Mouse (Mus musculus): ENCODE measurements around the gene Rpl35. TPM values are rescaled to one million over a fixed set of nuclear protein-coding genes. Genes with fewer than 3 reads are reported as not detected.
A peak's percentile ranks its signal among the peaks of the same experiment; 100 is the strongest.
"Not testable (repeated sequence)": the region's sequence is repeated elsewhere in the genome, so short reads cannot be mapped to it uniquely, and the experiment has no call there.

Rpl35 gene
- polyA plus RNA-seq, 1 experiment: 207 TPM

DNA sequence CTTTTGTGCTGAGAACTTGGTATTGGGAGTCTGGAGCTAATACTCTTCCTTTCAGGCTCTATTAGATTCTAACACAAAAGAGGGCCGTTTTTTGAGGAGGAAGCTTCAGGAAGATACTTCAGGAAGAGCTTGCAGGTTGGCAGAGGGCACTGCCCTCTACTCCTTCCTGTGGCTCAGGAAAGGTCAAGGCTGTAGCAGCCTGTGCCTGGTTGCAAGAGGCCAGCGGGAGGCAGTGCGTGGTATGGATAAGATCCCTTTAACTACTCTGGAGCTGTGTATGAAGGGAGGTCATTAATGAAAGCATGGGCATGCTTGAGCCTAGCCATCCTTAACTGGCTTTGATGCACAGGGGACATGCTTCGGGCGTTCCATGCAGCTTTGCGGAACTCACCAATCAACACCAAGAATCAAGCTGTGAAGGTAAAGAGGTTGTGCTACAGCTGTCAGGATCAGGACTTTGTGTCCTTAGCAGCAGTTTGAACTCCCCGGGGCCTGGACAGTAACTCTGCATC lies 7.4 kb upstream of the Rpl35 start:
- Histone ChIP-seq H3K4me1 (replicated peaks; ENCODE audit: control insufficient read depth, insufficient read depth, low read length) (peaks cover 2% of the 10 kb centered on the region), H3K27me3 (ENCODE audit: control insufficient read depth, insufficient read depth, low read length) (no peaks in the 10 kb centered on the region), H3K4me3 (ENCODE audit: control insufficient read depth, insufficient read depth, low read length) (no peak overlapping the region), H3K27ac (ENCODE audit: control insufficient read depth, insufficient read depth, low read length) (no peak overlapping the region), H3K36me3 (ENCODE audit: control insufficient read depth, insufficient read depth, low read length) (peaks cover 32% of the 10 kb centered on the region)
- TF ChIP-seq CTCF (IDR thresholded peaks at IDR 0.05; ENCODE audit: borderline replicate concordance, control insufficient read depth, extremely low read depth, insufficient read depth, low read length, poor library complexity) (no peak), POLR2A (IDR thresholded peaks at IDR 0.05; ENCODE audit: control insufficient read depth, extremely low read depth, insufficient read depth, low read length, poor library complexity) (no peak)
- no peak for DNase-seq
- WGBS: 92% methylated on average over 7 of the region's 7 CpGs

DNA sequence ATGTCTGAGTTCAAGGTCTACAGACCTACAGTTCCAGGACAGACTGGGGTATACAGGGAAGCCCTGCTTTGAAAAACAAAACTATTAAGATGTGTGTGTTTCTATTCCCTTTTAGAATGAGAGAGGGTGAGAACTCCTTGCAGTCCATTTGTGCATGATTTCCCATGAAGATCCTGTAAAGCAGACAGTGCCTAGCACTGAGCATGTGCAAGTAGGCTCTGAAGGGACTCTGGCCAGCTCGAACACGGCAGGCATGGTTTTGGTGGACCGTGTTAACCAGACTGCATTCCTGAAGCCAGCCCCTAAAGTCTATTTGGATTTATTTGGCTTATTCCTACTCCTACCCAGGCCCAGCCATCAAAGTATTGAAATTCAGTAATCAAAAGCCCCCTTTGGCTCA lies 6.5 kb upstream of the Rpl35 start:
- Histone ChIP-seq H3K36me3 (ENCODE audit: control insufficient read depth, insufficient read depth, low read length) (peaks cover 32% of the 10 kb centered on the region), H3K27me3 (ENCODE audit: control insufficient read depth, insufficient read depth, low read length) (no peaks in the 10 kb centered on the region), H3K4me1 (replicated peaks; ENCODE audit: control insufficient read depth, insufficient read depth, low read length) (peaks cover 3% of the 10 kb centered on the region), H3K27ac (ENCODE audit: control insufficient read depth, insufficient read depth, low read length) (no peak overlapping the region), H3K4me3 (ENCODE audit: control insufficient read depth, insufficient read depth, low read length) (no peak overlapping the region)
- WGBS: 95% methylated on average over 3 of the region's 3 CpGs
- DNase-seq: no peak
- TF ChIP-seq CTCF (IDR thresholded peaks at IDR 0.05; ENCODE audit: borderline replicate concordance, control insufficient read depth, extremely low read depth, insufficient read depth, low read length, poor library complexity): no peak
- no peak for TF ChIP-seq POLR2A (IDR thresholded peaks at IDR 0.05; ENCODE audit: control insufficient read depth, extremely low read depth, insufficient read depth, low read length, poor library complexity)

DNA sequence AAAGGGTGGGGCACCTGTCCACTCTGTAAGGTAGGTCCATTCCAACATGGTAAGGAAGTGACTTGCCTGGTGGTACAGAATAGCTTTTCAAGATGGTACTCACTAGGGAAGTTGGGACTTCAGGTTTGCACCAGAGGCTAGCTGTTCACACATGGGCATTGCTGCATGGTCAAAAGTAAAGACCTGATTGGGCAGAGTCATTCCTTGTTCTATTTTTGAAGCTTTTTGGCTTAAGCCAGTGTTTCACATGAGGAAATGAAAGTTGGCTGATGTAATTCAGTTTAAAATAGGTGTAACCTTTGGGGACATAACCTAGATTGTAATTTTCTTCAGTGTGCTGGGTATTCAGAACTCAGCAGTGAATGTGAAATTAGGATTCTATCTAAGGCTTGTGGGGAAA lies 5.8 kb upstream of the Rpl35 start:
- TF ChIP-seq POLR2A (IDR thresholded peaks at IDR 0.05; ENCODE audit: control insufficient read depth, extremely low read depth, insufficient read depth, low read length, poor library complexity) (no peak), CTCF (IDR thresholded peaks at IDR 0.05; ENCODE audit: borderline replicate concordance, control insufficient read depth, extremely low read depth, insufficient read depth, low read length, poor library complexity) (no peak)
- DNase-seq: no peak
- H3K4me1 ChIP-seq (replicated peaks; ENCODE audit: control insufficient read depth, insufficient read depth, low read length): peaks cover 4% of the 10 kb centered on the region
- peaks cover 32% of the 10 kb centered on the region for H3K36me3 ChIP-seq (ENCODE audit: control insufficient read depth, insufficient read depth, low read length)
- no peak overlapping the region for H3K27ac ChIP-seq (ENCODE audit: control insufficient read depth, insufficient read depth, low read length)
- H3K27me3 ChIP-seq (ENCODE audit: control insufficient read depth, insufficient read depth, low read length): no peaks in the 10 kb centered on the region
- no peak overlapping the region for H3K4me3 ChIP-seq (ENCODE audit: control insufficient read depth, insufficient read depth, low read length)

DNA sequence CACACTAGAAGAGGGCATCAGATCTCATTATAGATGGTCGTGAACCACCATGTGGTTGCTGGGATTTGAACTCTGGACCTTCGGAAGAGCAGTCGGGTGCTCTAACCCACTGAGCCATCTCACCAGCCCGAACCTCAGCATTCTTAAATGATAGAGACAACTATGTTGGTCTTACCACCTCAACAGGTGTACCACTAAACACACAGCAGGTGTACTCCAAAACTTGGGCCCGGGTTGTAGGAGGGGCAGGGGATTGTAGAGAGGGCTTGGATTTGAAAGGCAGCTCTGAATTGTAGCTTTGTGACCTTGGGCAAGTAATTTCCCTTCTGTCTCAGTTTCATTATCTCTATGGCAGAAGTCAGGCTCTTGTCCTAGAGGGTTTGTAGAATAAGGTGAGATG lies 4.7 kb upstream of the Rpl35 start:
- not testable (repeated sequence) for H3K27me3 ChIP-seq (ENCODE audit: control insufficient read depth, insufficient read depth, low read length); H3K27ac ChIP-seq (ENCODE audit: control insufficient read depth, insufficient read depth, low read length); H3K4me3 ChIP-seq (ENCODE audit: control insufficient read depth, insufficient read depth, low read length); H3K4me1 ChIP-seq (replicated peaks; ENCODE audit: control insufficient read depth, insufficient read depth, low read length); DNase-seq
- peaks cover 20% of the 10 kb centered on the region for H3K36me3 ChIP-seq (ENCODE audit: control insufficient read depth, insufficient read depth, low read length)
- WGBS: 97% methylated on average over 5 of the region's 5 CpGs

DNA sequence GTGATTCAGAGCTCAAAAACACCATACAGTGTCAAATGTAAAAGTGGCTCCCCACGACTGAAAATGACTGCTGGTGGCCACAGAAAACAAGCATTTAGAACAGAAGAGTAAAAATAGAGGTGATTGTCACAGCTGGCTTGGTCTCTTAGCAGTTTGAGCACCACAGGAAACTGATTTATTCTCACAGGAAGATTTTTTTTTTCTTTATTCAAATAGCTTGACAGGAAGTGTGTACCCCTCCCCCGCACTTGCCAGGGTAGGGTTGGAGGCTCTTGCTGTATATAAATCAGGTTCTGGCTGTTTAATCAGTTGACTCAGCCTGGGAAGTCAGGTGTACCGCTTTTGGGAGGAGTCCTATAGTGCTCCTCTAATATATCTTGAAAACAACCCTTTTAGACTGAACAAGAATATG lies 3.5 kb upstream of the Rpl35 start:
- DNase-seq: peak; percentile 80

DNA sequence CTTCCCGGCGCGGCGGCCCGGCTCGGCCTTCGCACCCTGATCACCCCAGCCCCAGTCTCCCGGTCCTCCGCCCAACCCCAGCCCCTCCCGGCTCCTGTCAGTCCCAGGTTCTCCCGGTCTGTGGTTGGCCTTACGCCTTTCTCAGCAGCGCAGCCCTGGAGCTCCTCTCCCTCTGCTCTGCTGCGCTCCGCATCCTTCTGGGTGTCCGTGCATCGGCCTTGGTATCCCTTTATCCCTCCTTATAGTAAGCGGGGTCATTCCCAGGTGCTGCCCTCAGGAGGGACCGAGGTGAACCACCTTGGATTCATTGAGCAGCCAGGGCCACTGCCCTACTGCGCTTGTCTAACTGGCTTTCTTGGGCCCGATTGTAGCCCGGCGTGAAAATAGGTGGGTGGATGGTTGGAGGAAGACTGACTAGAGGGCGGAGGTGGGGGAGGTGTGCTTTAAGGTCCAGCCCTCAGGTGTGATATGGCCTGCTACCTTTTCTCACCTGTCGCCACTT lies 3.0 kb upstream of the Rpl35 start:
- peaks cover 6% of the 10 kb centered on the region for H3K36me3 ChIP-seq (ENCODE audit: control insufficient read depth, insufficient read depth, low read length)
- H3K4me3 ChIP-seq (ENCODE audit: control insufficient read depth, insufficient read depth, low read length): peak overlapping the region; percentile 79
- peak; percentile 47 for DNase-seq
- peaks cover 16% of the 10 kb centered on the region for H3K4me1 ChIP-seq (replicated peaks; ENCODE audit: control insufficient read depth, insufficient read depth, low read length)
- no peaks in the 10 kb centered on the region for H3K27me3 ChIP-seq (ENCODE audit: control insufficient read depth, insufficient read depth, low read length)
- WGBS: under 1% methylated on average over 25 of the region's 25 CpGs
- TF ChIP-seq POLR2A (IDR thresholded peaks at IDR 0.05; ENCODE audit: control insufficient read depth, extremely low read depth, insufficient read depth, low read length, poor library complexity) (no peak), CTCF (IDR thresholded peaks at IDR 0.05; ENCODE audit: borderline replicate concordance, control insufficient read depth, extremely low read depth, insufficient read depth, low read length, poor library complexity) (no peak)
- H3K27ac ChIP-seq (ENCODE audit: control insufficient read depth, insufficient read depth, low read length): peak overlapping the region; percentile 87

More for the DNA sequence above, 3.5 kb upstream of the Rpl35 start:
- WGBS: 0% methylated on average over 3 of the region's 3 CpGs
- Histone ChIP-seq H3K4me3 (ENCODE audit: control insufficient read depth, insufficient read depth, low read length) (peak overlapping the region; percentile 79), H3K27me3 (ENCODE audit: control insufficient read depth, insufficient read depth, low read length) (no peaks in the 10 kb centered on the region), H3K36me3 (ENCODE audit: control insufficient read depth, insufficient read depth, low read length) (peaks cover 9% of the 10 kb centered on the region), H3K4me1 (replicated peaks; ENCODE audit: control insufficient read depth, insufficient read depth, low read length) (peaks cover 11% of the 10 kb centered on the region), H3K27ac (ENCODE audit: control insufficient read depth, insufficient read depth, low read length) (peak overlapping the region; percentile 87)
- TF ChIP-seq CTCF (IDR thresholded peaks at IDR 0.05; ENCODE audit: borderline replicate concordance, control insufficient read depth, extremely low read depth, insufficient read depth, low read length, poor library complexity) (no peak), POLR2A (IDR thresholded peaks at IDR 0.05; ENCODE audit: control insufficient read depth, extremely low read depth, insufficient read depth, low read length, poor library complexity) (no peak)

DNA sequence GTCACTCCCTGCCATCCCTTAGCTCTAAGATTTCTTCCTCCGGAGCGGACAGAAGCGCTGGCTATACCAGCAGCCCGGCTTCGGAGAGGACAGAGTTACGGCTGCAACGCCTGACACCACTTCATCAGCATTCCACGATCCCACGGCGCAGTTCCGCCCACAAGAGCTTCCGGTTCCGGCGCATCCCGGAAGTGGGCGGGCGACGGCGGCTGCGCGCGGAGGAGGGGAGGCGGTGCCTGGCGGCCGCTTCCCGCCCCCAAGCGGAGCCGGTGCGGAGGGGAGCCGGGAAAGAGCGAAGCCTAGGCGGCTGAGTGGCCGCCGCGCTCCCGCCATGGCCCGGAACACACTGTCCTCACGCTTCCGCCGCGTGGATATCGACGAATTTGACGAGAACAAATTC lies 2.4 kb upstream of the Rpl35 start:
- under 1% methylated on average over 44 of the region's 44 CpGs for WGBS
- TF ChIP-seq CTCF (IDR thresholded peaks at IDR 0.05; ENCODE audit: borderline replicate concordance, control insufficient read depth, extremely low read depth, insufficient read depth, low read length, poor library complexity) (no peak), POLR2A (IDR thresholded peaks at IDR 0.05; ENCODE audit: control insufficient read depth, extremely low read depth, insufficient read depth, low read length, poor library complexity) (peak; percentile 85)
- peak overlapping the region; percentile 87 for H3K27ac ChIP-seq (ENCODE audit: control insufficient read depth, insufficient read depth, low read length)
- peaks cover 17% of the 10 kb centered on the region for H3K4me1 ChIP-seq (replicated peaks; ENCODE audit: control insufficient read depth, insufficient read depth, low read length)
- peak; percentile 95 for DNase-seq
- no peaks in the 10 kb centered on the region for H3K27me3 ChIP-seq (ENCODE audit: control insufficient read depth, insufficient read depth, low read length)
- H3K36me3 ChIP-seq (ENCODE audit: control insufficient read depth, insufficient read depth, low read length): peaks cover 6% of the 10 kb centered on the region; the same call in 1 of the 2 replicates
- H3K4me3 ChIP-seq (ENCODE audit: control insufficient read depth, insufficient read depth, low read length): peak overlapping the region; percentile 79

All from thymus, adult 2 months (tissue).